Mouse (Mus musculus) left cerebral cortex, adult 8-10 months (tissue): ENCODE results near the gene Pik3cd. TPM values are rescaled to one million over a fixed set of nuclear protein-coding genes. Genes with fewer than 3 reads are reported as not detected.
A peak's percentile ranks its signal among the peaks of the same experiment; 100 is the strongest.

Experiments used
- DNase-seq, 2 experiments: peaks; one replicate each; pipeline ENCODE4 v3.0.0; 2022; ENCODE audit warnings: low spot score in 2 of 2
- microRNA-seq, 2 experiments: library from miRNA; unstranded; fragments of <30 nt; microRNA quantifications; one replicate each; pipeline ENCODE4 v1.2.0; 2022
- total RNA-seq, 4 experiments: library from RNA; stranded (reverse); gene quantifications; 2 replicates each; pipeline ENCODE4 v1.2.4; 2022

Gene Pik3cd
- total RNA-seq, 4 experiments from 2014 or later, result 21.6 to 25.5 (median 23.3) TPM

DNA sequence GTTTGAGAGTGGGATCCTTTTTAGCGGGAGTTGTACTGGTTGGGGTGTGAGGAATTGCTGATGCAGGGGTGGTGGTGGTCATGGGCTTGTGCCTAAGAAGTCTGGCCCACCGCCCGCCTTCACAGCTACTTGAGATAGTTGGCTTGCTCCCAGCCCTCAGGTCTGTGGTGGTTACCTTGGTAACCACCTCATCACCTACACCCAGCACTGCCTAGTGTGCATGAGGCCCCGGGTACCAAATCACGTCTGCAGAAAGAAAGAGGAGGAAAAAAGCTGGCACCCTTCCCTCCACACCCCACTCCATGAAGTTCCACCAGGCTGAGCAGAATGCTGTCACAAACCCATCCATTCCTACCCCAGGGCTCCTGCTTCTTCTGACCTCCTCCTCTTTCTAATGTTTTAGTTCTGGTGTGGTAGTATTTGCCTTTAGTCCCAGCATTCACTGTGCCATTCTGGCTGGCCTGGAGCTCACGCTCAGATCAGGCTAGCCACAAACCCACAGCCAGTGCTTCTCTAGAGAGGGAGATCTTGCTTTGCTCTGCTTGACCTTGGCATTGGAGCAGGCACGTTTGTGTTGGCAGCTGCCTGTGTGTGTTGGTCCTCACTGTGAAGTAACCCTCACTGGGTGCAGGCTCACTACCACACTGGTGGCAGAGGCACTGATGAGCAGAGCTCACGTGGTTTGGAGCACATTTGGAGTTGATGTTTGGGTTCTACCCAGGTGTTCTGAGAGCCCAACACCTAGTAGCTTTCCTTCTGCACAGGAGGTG is 92.9 kb downstream of the Pik3cd start:
- peak in 1 of 2 experiments; percentile 78 for DNase-seq

DNA sequence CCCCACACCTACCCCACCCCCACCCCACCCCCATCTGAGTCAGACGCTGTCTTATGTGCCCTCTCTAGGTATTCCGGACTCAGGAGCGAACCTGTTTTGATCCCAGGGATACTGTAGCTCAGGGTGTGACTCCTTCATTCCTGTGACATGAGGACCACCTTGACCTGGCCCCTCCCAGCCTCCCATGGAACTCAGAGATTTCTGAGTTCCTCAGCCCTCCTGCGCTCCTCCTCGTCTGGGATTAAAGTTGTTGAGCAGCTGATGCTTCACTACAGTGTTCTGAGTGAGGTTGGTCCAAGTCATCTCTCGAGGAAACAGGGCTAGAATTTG is 94.1 kb downstream of the Pik3cd start:
- DNase-seq, result no peak

DNA sequence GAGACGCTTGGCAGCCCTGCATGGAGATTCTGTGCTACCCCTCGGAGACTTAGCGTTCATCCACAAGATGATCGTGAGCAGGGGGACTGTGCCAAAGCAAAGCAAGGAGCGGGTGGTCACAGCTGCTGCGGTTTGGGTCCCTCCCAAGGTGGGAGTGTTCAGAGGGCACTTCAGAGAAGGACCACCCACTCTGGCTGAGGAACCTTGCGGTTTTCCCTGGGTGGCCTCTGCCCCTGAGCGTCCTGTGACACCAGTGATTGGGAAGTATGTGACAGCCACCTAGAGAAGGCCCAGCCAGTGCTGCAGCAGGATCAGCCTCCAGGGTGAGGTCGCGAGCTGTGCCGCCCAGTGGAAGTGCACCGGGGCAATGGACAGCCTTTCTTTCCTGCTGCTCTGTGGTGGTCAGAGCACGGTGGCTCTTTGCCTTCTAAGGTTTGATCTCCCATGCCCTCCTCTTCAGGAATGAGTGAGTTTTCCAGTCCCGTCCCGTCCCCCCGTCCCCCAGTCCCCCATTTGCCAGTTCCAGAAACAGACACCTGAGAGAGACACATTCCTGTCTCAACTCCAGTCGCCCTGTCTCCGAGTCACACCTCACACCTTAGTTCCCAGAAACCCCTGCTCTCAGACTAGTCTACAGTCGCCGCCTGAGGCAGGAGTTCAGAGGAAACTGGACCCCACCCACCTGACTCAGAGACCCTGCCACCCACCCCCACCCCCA is 94.6 kb downstream of the Pik3cd start:
- no peak for DNase-seq

DNA sequence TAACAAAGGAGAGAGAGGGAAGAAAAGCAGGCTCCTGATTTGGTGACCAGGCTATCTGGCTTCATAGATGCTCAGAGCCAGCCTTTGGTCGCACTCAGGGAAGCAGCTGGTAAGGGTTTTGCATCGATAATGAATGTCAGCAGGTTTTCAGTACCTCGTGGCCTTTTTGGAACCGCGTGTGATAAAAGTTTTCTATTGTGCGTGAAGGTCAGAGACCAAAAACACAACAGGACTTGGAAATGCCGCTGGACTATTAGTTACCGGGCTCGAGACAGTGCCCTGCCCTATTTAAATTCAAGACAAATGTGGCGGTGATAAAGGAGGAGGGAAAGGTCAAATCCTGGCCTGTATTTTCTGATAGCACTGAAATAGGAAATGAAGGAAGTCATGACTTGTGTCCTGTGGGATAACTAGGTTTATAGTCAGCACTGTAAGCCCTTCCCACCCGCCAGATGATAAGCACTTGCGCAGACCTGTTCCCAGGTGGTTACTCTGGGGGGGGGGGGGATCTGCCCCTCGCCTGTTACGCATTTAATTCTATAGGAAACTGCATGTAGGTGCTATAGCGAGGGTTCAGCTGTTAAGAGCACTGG is 95.5 kb downstream of the Pik3cd start:
- no peak for DNase-seq

DNA sequence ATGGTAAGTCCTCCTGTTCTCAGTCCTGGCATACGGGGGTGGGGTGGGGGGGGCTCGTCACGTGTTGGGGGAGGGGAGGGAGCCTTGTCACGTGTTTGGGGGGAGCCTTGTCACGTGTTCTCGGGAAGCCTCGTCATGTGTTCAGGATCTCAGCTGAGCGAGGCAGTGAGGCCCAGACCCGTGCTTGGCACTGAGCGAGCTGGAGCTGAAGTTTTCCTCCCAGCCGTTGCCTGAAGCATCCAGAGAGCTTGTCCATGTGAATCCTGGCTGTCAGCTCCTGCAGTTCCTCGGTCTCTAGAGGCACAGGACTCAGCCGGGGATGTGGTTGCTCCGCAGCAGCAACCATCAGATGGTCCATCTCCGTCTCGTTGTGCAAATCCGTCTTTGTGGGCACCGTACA is 96.3 kb downstream of the Pik3cd start:
- DNase-seq, result no peak

GRCm38 (mm10) chr4:149604518-149604917 is 97.9 kb downstream of the Pik3cd start:
- no peak for DNase-seq

DNA sequence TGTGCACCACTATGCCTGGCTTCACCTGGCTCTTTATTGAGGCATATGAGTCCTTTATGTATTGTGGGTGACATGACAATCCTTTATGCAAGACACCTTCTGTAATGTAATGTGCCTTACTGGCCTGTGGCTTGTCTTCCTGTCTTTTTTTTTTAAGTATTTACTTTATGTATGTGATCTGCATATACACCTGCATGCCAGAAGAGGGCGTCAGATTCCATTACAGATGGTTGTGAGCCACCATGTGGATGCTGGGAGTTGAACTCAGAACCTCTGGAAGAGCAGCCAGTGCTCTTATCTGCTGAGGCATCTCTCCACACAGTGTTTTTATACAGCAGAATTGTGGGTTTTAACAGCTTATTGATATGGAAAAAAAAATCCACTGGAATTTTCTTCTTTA is 98.5 kb downstream of the Pik3cd start:
- DNase-seq, result no peak

DNA sequence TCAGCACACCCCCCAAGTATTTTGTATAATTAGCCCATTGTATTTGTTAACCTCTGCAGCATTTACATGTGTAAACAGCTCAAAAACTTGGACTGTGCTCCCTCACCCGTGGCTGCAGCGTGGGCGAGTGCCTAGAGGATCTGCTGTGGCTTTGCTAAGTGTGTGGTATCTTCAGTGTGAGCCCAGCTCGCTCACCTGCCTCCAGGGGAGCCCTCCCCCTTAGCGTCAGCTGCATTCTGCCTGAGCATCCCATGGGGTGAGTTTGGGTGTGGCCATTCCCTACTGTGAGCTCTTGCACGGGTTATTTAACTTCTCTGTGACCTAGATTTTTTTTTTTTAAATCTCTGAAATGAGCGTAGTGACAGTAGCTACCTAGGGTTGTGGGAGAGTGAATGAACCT is 100.1 kb downstream of the Pik3cd start:
- no peak for DNase-seq

GRCm38 (mm10) chr4:149601484-149601883 is 100.9 kb downstream of the Pik3cd start:
- no peak for DNase-seq

DNA sequence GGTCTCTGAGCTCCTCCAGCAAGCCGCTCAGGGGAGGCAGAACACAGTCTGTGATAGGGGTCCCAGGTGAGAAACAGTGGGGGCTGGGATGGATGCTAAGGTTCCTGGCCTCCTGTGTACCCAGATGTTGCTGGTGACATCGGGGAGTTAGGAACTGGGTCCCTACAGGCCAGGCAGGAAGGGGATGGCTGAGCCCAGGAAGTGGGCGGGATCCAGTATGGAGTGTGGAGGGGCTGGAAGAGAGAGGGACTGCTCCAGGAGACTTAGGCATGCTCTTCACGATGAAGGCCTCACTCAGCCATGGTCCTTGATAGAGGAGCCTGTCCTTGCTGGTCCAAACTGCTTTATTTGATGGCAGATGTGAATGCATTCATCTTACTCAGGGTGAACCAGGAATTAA is 102.2 kb downstream of the Pik3cd start:
- DNase-seq, result no peak

GRCm38 (mm10) chr4:149599549-149599948 is 102.8 kb downstream of the Pik3cd start:
- no peak for DNase-seq

Small RNAs within 50 kb of the gene (microRNA-seq; reads per million reads assigned to microRNA genes)
- gene Mir7023, result 2.1 to 3.5 reads per million in 2 experiments

Other genes with a start within 250 kb of the Pik3cd start
- gene Rbp7, start 247.6 kb downstream of the Pik3cd start, total RNA-seq, result not detected
- gene Tmem274, start 225.2 kb downstream of the Pik3cd start, total RNA-seq, result not detected
- 10 to 100 TPM in 1 of 4 experiments, 1 to 10 TPM in 3; 7.3 to 11.1 (median 8.6) TPM for gene Nmnat1, start 217.4 kb downstream of the Pik3cd start, total RNA-seq
- gene Lzic, start 217.3 kb downstream of the Pik3cd start, total RNA-seq, result 10 to 100 TPM; 16.0 to 21.7 (median 19.5) TPM
- 10 to 100 TPM; 29.0 to 40.0 (median 33.0) TPM for gene Ctnnbip1, start 184.3 kb downstream of the Pik3cd start, total RNA-seq
- 1,000 to 10,000 TPM; 1,199 to 1,281 (median 1,221) TPM for gene Clstn1, start 116.1 kb downstream of the Pik3cd start, total RNA-seq
- 10 to 100 TPM; 65.4 to 71.4 (median 69.0) TPM for gene Tmem201, start 35.5 kb upstream of the Pik3cd start, total RNA-seq
- 10 to 100 TPM; 31.9 to 33.7 (median 32.4) TPM for gene Slc25a33, start 71.7 kb upstream of the Pik3cd start, total RNA-seq